Mouse (Mus musculus) small intestine, adult 2 months (tissue): ENCODE results near the gene Gm3435.
"Not testable (repeated sequence)": the region's sequence is repeated elsewhere in the genome, so short reads cannot be mapped to it uniquely, and the experiment has no call there.

Source experiments
- CTCF ChIP-seq: fragments of 200-500 bp; IDR thresholded peaks from 2 replicates; pipeline ENCODE4 v1.5.1; 2012; ENCODE audit warnings: low read depth, mild to moderate bottlenecking, control low read depth, inconsistent platforms, low read length, moderate library complexity, mixed read lengths; ENCODE audit not compliant: insufficient replicate concordance, insufficient read length; ENCODE audit errors: extremely low read depth
- POLR2A ChIP-seq: fragments of 200-500 bp; IDR thresholded peaks from 2 replicates; pipeline ENCODE4 v1.6.1; 2012; ENCODE audit warnings: low read depth, mild to moderate bottlenecking, control low read depth, inconsistent platforms, low read length, moderate library complexity

DNA sequence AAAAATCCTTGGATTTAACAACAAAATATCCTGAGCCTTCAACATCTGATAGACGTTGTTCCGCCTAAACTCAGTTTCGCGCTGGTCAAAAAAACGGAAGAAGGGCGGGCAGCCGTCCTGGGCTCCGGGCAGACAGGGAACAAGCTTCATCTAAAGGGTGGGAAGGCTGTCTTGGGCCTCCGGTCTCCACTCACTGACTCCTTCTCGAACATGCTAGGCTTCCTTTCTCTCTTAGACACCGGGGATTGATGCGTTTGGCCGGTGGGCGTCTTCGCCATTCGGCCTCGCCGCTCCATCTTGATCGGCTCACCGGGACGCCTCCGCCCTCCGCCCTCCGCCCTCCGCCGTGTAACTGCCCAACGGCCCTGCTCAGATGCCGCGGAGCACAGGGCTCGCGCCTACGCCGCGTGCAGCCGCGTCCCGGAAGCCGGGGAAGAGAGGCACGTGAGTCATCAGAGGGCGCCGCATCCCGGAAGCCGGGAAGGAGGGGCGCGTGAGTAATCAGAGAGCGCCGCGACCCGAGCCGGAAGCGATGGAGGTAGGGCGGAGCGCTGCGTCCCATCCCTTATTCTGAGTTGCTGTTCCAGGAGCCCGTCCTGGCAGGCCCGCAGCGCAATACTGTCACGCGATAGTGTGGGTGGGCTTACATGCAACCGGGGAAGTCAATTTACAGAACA lies 31.5 kb upstream of the Gm3435 start, which contains the start of the genes 9030025P20Rik and Gm3417:
- not testable (repeated sequence) for TF ChIP-seq POLR2A, CTCF
